Mouse (Mus musculus): Measurements from ENCODE around the gene Elmo3.

GRCm38 (mm10) chr8:105294776-105295175, 10.6 kb upstream of the Elmo3 start:
- TF ChIP-seq GATA1 (IDR thresholded peaks at IDR 0.05; ENCODE audit: borderline replicate concordance, low read length) (no peak), FLI1 (IDR thresholded peaks at IDR 0.05; ENCODE audit: low read length) (no peak)
